Mouse (Mus musculus) hindlimb bud, embryonic 11.5 days (tissue): ENCODE data around the gene Sncg.

ENCODE experiments used
- DNase-seq: peaks from one replicate; pipeline ENCODE4 v3.0.0-alpha.2; 2012; ENCODE audit warnings: low read depth, low spot score; ENCODE audit errors: extremely low spot score

Sncg gene

DNA sequence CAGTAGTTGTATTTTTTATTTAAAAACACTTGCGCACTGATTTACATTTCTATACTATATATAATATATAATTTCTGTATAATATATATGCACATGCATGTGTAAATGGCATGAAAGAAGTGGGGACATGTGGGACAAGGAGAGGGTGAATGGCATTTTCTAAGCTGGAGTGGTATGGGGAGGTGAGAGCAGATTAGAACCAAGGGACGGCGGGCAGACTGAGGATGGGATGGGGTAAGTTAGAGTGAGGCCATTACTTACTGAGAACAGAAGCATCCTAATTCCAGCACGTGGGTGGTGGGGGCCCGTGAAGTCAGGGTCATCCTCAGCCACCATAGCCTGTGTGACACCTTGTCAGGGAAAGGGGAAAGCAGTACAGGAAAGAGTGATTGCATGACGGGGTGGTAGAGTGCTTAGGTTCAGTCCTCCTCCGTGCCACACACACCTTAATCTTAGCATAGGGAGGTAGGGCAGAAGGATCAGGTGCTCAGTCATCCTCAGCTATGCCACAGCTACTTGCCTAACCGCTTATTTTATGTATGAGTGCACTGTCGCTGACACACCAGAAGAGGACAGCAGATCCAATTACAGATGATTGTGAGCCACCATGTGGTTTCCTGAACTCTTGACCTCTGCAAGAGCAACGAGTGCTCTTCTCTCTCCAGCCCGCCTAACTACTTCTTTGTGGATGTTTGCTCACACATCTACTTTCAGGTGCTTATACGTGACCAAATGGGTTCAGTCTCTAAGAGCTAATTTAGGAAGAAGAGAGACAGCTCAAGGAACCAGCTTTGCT is 28.6 kb downstream of the Sncg start:
- no peak for DNase-seq

DNA sequence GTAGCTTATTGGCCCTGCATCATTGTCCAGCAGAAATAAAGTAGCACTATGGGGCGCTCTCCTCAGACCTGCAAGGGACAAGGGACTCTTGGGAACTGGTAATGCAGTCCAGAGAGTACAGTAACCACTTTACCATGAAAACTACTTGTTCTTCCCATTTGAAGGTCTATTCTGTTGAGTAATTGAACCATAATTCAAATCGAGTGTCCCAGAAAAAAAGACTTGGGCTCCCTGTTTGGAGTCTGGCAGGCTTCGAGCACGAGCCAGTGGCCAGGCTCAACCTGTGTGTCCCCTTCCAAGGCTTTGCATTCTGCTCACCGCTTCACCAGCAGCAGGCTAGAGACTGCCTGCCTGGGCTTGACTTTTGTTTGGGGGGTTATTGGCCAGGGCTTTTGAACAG is 30.2 kb downstream of the Sncg start:
- DNase-seq, result no peak

GRCm38 (mm10) chr14:34343078-34343477 is 31.5 kb downstream of the Sncg start:
- DNase-seq, result no peak

GRCm38 (mm10) chr14:34341993-34342392 is 32.6 kb downstream of the Sncg start:
- no peak for DNase-seq

DNA sequence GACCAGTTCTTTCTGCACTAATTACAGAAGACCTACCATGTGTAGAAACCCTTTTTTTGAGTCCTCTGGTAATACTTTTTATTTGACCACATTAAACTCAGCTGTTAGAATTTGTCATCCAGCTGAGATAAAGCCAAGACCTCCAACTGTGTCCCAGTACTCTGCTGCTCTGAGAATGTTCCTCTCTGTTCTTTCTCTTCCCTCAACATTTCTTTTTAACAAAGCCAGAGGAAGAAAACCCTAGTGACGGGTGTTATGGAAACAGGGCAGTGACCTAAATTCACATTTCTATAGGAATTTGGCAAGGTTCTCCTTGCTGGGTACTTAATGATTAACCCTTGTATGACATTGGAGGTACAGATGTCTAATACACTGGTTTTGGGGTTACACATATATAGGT is 35.1 kb downstream of the Sncg start:
- DNase-seq, result no peak

- DNase-seq, result no peak
Measured at GRCm38 (mm10) chr14:34332476-34332875, 42.1 kb downstream of the Sncg start.

DNA sequence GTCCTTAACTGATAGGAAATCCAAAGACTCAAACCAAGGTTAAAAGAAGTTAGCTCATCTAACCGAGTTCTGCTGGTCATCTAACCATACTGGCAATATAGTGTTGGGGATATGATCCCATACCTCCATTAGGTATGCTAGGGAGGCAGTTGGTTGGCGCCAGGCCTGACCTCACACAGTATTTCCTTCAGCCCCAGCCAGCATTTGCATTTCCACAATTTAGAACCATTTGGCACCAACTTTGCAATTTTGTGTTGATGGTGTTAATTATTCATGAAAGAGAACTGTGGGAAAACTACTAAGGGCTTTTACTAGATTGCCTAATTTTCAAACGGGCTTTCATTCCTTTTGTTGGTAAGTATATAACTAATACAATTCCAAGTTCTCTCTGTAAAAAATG is 42.7 kb downstream of the Sncg start:
- DNase-seq, result no peak

DNA sequence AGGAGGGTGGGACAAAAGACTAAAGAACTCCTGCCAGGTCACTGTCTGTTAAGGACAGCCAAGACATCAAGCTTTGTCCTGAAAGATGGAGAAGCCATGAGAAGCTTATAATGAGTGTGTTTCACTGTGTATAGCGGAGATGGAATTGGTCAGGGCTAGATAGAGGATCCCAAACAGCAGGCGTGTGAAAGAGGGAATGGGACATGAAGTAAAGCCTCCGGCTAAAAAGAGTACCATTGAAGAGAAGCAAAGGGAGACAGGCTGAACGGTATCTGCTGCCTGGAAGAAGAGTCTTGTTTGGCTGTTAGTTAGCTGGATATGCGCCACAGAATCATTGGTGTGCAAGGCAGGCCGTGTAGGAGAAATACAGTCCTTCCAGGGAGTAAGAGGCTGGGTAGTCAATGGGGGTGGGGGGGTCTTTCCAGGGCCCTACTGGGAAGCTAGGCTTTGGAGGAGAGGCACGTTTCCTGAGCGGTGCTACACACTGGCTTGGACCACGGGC is 43.9 kb downstream of the Sncg start:
- DNase-seq, result no peak

- DNase-seq, result no peak
Measured at GRCm38 (mm10) chr14:34327618-34328017, 47.0 kb downstream of the Sncg start.

DNA sequence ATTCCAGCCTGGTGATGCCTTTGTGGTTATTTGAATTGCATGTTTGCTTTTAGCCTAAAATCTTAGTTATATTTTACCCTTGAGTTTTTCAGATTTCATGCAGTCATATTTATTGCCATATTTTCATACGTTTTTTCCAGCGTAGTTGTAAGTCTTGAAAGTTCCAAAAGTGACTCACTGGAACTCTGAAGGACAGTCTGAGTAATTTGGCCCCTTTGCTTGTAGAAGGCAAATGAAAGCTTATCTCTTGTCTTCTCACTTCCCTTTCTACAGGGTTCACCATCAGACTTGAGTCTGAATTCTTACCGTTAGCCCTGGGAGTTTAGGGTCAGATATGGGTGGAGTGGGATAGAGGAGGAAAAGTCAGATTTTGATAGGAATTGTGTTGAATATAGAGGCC is 48.0 kb downstream of the Sncg start:
- DNase-seq, result no peak

DNA sequence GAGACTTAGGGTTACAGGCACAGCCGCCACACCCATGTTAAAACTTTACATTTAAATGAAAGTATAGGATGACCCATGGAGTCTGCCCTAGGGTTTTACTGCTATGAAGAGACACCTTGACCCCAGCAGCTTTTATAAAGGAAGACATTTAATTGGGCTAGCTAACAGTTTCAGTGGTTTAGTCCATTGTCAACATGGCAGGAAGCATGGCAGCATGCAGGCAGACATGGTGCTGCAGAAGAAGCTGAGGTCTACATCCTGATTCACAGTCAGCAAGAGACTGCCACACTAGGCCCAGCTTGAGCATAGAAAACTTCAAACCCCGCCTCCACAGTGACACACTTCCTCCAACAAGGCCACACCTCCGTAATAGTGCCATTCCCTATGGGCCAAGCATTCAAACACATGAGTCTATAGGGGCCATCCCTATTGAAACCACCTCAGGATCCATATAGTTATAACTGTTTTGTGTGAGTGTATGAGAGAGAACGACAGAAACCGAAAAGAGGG is 51.0 kb downstream of the Sncg start:
- DNase-seq, result no peak
